Mouse (Mus musculus) myocyte (in vitro differentiated cells): Measurements from ENCODE around the gene 1700042G07Rik.

Experiments used
- E2F4 ChIP-seq: IDR thresholded peaks from one replicate; pipeline ENCODE4 v1.6.1; 2011; ENCODE audit warnings: mild to moderate bottlenecking, control low read depth, moderate library complexity; ENCODE audit not compliant: insufficient read depth
- MAX ChIP-seq: IDR thresholded peaks from one replicate; pipeline ENCODE4 v1.6.1; 2011; ENCODE audit warnings: low read depth, mild to moderate bottlenecking, control low read depth
- MYOD1 ChIP-seq, 3 experiments: IDR thresholded peaks; one replicate each; pipeline ENCODE4 v1.6.1; 2011; ENCODE audit warnings: control low read depth in 2 of 3, low read depth in 2 of 3, mild to moderate bottlenecking in 2 of 3, moderate library complexity in 1 of 3; ENCODE audit not compliant: insufficient read length in 2 of 3, control insufficient read depth in 1 of 3
- MYOG ChIP-seq, 3 experiments: IDR thresholded peaks; one replicate each; pipeline ENCODE4 v1.6.1; 2011; ENCODE audit warnings: control low read depth in 2 of 3, low read depth in 2 of 3, mild to moderate bottlenecking in 2 of 3; ENCODE audit not compliant: insufficient read length in 2 of 3, control insufficient read depth in 1 of 3, insufficient read depth in 1 of 3
- POLR2A ChIP-seq: IDR thresholded peaks from one replicate; pipeline ENCODE4 v1.6.1; 2011; ENCODE audit warnings: low read depth, mild to moderate bottlenecking, control low read depth, moderate library complexity; ENCODE audit not compliant: insufficient read length
- POLR2AphosphoS2 ChIP-seq: IDR thresholded peaks from one replicate; pipeline ENCODE4 v1.6.1; 2011; ENCODE audit warnings: low read depth, control low read depth; ENCODE audit not compliant: insufficient read length
- REST ChIP-seq: IDR thresholded peaks from one replicate; pipeline ENCODE4 v1.6.1; 2011; ENCODE audit warnings: mild to moderate bottlenecking, control low read depth, moderate library complexity; ENCODE audit not compliant: insufficient read depth, insufficient read length
- SRF ChIP-seq: IDR thresholded peaks from one replicate; pipeline ENCODE4 v1.6.1; 2011; ENCODE audit warnings: low read depth; ENCODE audit not compliant: control insufficient read depth, insufficient read length
- TCF12 ChIP-seq: IDR thresholded peaks from one replicate; pipeline ENCODE4 v1.6.1; 2011; ENCODE audit warnings: mild to moderate bottlenecking, control low read depth; ENCODE audit not compliant: poor library complexity, insufficient read depth, severe bottlenecking
- TCF3 ChIP-seq: IDR thresholded peaks from one replicate; pipeline ENCODE4 v1.6.1; 2011; ENCODE audit warnings: low read depth, control low read depth; ENCODE audit not compliant: insufficient read length
- USF1 ChIP-seq: IDR thresholded peaks from one replicate; pipeline ENCODE4 v1.6.1; 2011; ENCODE audit warnings: low read depth, mild to moderate bottlenecking, control low read depth, moderate library complexity

GRCm38 (mm10) chr4:116193583-116194383 lies 20.6 kb downstream of the 1700042G07Rik start:
- TF ChIP-seq POLR2A = no peak
- TF ChIP-seq MYOG (IDR thresholded peaks at IDR 0.05; ENCODE audit: control insufficient read depth in 1 of 3, insufficient read depth in 1 of 3, insufficient read length in 2 of 3, low read depth in 2 of 3) = no peak
- no peak for TF ChIP-seq USF1
- TF ChIP-seq MAX = no peak
- TF ChIP-seq POLR2AphosphoS2 = no peak
- no peak for TF ChIP-seq TCF12
- no peak for TF ChIP-seq TCF3
- TF ChIP-seq MYOD1 (IDR thresholded peaks at IDR 0.05; ENCODE audit: control insufficient read depth in 1 of 3, insufficient read length in 2 of 3, low read depth in 2 of 3) = no peak
- no peak for TF ChIP-seq E2F4
- TF ChIP-seq REST = no peak
- TF ChIP-seq SRF = no peak
